Mouse (Mus musculus) brain, embryonic 14.5 days (tissue): ENCODE measurements around the gene Tbc1d8.

Source experiments
- CTCF ChIP-seq: fragments of 200-500 bp; IDR thresholded peaks from 2 replicates; pipeline ENCODE4 v1.5.1; 2012; ENCODE audit warnings: inconsistent platforms, mild to moderate bottlenecking, moderate library complexity, borderline replicate concordance; ENCODE audit not compliant: insufficient read depth, insufficient read length; ENCODE audit errors: extremely low read depth
- POLR2A ChIP-seq: fragments of 200-500 bp; IDR thresholded peaks from 2 replicates; pipeline ENCODE4 v1.6.1; 2012; ENCODE audit warnings: mild to moderate bottlenecking, inconsistent platforms, borderline replicate concordance; ENCODE audit not compliant: poor library complexity, insufficient read depth, insufficient read length, severe bottlenecking; ENCODE audit errors: extremely low read depth

DNA sequence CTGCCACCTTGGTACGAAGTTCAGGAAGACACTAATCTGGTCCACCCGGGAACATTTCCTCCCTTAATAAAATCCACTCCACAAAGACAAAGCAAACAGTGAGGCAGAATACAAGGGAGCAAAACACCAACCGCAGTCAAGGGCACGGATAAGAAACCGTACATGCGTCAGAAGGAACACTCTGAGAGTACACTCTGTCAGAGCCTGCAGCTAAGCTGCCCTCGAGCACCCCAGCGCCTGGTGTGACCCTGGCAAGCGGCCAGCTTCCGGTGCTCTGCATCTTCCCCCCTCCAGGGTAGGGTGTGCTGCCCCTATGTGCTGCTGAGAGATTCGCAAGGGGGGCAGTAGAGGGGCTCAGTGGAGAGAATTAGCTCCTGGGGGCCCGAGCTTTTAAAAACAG lies 60.7 kb downstream of the Tbc1d8 start:
- no peak for TF ChIP-seq CTCF
- no peak for TF ChIP-seq POLR2A
